Mouse (Mus musculus) heart, embryonic 13.5 days (tissue): ENCODE results near the gene Baz1b. TPM values are rescaled to one million over a fixed set of nuclear protein-coding genes. Genes with fewer than 3 reads are reported as not detected.

Experiments used
- ATAC-seq: fragments of 200-750 bp; cut with Nextera tagmentation; 2 replicates; pipeline ENCODE4 v1.8.0; 2017; ENCODE audit warnings: moderate TSS enrichment; ENCODE audit not compliant: insufficient number of reproducible peaks, low FRiP score, low TSS enrichment; ENCODE audit errors: extremely low read depth
- H3K27ac ChIP-seq: fragments of 300-500 bp; sonication (generic); replicated peaks from 2 replicates; pipeline ENCODE4 v1.5.1; 2015; ENCODE audit warnings: moderate library complexity, mild to moderate bottlenecking, inconsistent platforms
- H3K27me3 ChIP-seq: fragments of 300-500 bp; sonication (generic); replicated peaks from 2 replicates; pipeline ENCODE4 v1.6.1; 2015; ENCODE audit warnings: mild to moderate bottlenecking, inconsistent platforms
- H3K36me3 ChIP-seq: fragments of 300-500 bp; sonication (generic); 2 replicates; pipeline ENCODE4 v1.6.1; 2015; ENCODE audit warnings: mild to moderate bottlenecking, inconsistent platforms
- H3K4me1 ChIP-seq: fragments of 300-500 bp; sonication (generic); 2 replicates; pipeline ENCODE4 v1.6.1; 2015; ENCODE audit warnings: inconsistent platforms
- H3K4me2 ChIP-seq: fragments of 300-500 bp; sonication (generic); 2 replicates; pipeline ENCODE4 v1.6.1; 2015; ENCODE audit warnings: inconsistent platforms, mild to moderate bottlenecking, moderate library complexity
- H3K4me3 ChIP-seq: fragments of 300-500 bp; sonication (generic); 2 replicates; pipeline ENCODE4 v1.5.1; 2015; ENCODE audit warnings: moderate library complexity, mild to moderate bottlenecking, inconsistent platforms
- H3K9ac ChIP-seq: fragments of 300-500 bp; sonication (generic); 2 replicates; pipeline ENCODE4 v1.6.1; 2015; ENCODE audit warnings: inconsistent platforms, mild to moderate bottlenecking, moderate library complexity
- H3K9me3 ChIP-seq: fragments of 300-500 bp; sonication (generic); 2 replicates; pipeline ENCODE4 v1.6.1; 2016; ENCODE audit warnings: inconsistent platforms
- WGBS: fragments of 180-500 bp; shearing (Covaris S2); methylation state at CpG from one replicate; pipeline ENCODE4 v1.1.7; 2015; ENCODE audit warnings: mixed read lengths; 5-methylcytosine and 5-hydroxymethylcytosine counted together
- polyA plus RNA-seq: library from polyadenylated mRNA; unstranded; fragments of >200 nt; fragmentation: Nextera tagmentation; extraction: Ambion mirVana; gene quantifications from 2 replicates; pipeline ENCODE4 v1.2.1, GENCODE M21; 2015

Baz1b gene
- polyA plus RNA-seq, 1 experiment from 2014 or later, result 21.9 TPM

DNA sequence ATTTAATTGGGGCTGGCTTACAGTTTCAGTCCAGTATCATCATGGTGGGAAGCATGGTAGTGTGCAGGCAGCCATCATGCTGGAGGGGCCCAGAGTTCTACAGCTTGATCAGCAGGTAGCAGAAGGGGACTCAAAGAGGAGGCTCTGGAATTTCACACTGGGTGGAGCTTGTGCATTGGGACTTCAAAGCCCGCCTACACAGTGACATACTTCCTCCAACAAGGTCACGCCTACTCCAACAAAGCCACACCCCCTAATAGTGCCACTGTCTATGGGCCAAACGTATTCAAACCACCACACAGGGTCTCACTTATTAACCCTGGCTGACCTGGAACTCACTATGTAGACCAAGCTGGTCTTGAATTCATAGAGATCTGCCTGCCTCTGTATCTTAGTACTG, 69.1 kb downstream of the Baz1b start:
- ATAC-seq, result no peak
- Histone ChIP-seq H3K27me3 (no peaks in the 10 kb centered on the region), H3K4me2 (no peak overlapping the region), H3K9me3 (peaks cover 8% of the 10 kb centered on the region), H3K9ac (no peak overlapping the region), H3K4me3 (no peak overlapping the region), H3K36me3 (no peaks in the 10 kb centered on the region), H3K4me1 (peaks cover 32% of the 10 kb centered on the region), H3K27ac (no peak overlapping the region)
- 76% methylated on average over 3 of the region's 3 CpGs for WGBS

DNA sequence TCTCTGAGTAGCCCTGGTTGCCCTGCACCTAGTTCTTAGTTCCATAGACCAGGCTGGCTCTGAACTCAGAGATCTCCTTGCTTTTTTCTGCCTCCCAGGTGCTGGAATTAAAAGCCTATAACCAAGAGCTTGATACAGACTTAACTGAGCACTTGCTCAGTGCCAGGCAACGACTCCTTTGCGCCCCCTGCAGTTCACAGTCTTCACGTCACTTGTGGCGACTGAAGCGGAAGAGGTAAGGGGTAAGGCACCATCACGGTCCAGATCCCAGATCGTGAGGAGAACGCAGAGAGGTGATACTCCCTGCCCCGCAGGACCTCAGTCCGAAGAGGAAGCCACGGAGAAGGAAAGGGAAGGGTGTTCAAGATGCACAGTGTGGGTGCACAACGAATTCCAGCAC, 70.5 kb downstream of the Baz1b start:
- 70% methylated on average over 12 of the region's 12 CpGs for WGBS
- H3K4me3 ChIP-seq, result no peak overlapping the region
- no peak overlapping the region for H3K4me2 ChIP-seq
- ATAC-seq, result no peak
- H3K9ac ChIP-seq, result no peak overlapping the region
- H3K27me3 ChIP-seq, result no peaks in the 10 kb centered on the region
- H3K36me3 ChIP-seq, result no peaks in the 10 kb centered on the region
- peak overlapping the region; percentile 87; the same call in 1 of the 2 replicates for H3K27ac ChIP-seq
- peaks cover 8% of the 10 kb centered on the region for H3K9me3 ChIP-seq
- H3K4me1 ChIP-seq, result peaks cover 26% of the 10 kb centered on the region

GRCm38 (mm10) chr5:135258280-135259150, 71.5 kb downstream of the Baz1b start:
- 38% methylated on average over 30 of the region's 30 CpGs for WGBS
- H3K9me3 ChIP-seq, result peaks cover 8% of the 10 kb centered on the region
- H3K4me1 ChIP-seq, result peaks cover 18% of the 10 kb centered on the region
- H3K4me2 ChIP-seq, result peak overlapping the region; percentile 63
- H3K27me3 ChIP-seq, result no peaks in the 10 kb centered on the region
- H3K9ac ChIP-seq, result peak overlapping the region; percentile 79
- peak overlapping the region; percentile 87 for H3K27ac ChIP-seq
- H3K36me3 ChIP-seq, result no peaks in the 10 kb centered on the region
- peak overlapping the region; percentile 36 for H3K4me3 ChIP-seq
- no peak for ATAC-seq

DNA sequence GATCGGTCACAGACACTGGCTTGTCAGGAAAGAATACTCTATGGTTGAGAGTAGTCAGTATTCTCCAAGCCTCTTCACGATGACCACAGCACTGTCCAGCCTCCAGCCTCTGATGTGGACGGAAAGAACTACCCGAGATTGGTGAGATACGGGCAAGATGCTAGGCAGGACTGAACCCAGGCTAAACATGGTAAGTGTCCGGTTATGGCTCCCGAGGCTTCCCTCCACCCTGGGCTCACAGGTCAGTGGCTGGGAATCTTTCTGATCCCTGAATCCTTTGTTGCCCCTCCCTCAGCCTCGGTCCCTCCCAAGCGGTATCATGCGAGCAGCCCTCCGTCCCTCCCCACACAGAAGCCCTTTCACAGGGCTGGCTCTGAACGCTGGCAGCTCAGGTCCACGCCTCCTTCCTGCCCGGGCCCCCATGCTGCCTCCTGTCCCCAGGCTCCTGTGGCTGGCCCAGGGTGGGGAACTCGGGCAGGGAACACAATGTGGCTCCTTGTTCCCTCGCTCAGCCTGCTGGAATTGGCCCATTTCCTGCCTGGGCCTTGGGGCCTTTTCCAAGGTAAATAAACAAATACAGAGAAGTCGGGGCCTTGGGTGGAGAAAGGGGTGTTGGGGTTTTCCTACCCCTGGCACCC, 76.9 kb downstream of the Baz1b start:
- H3K4me2 ChIP-seq, result peak overlapping the region; percentile 52
- H3K9me3 ChIP-seq, result no peaks in the 10 kb centered on the region
- H3K9ac ChIP-seq, result peak overlapping the region; percentile 55
- WGBS, result 15% methylated on average over 17 of the region's 17 CpGs
- no peaks in the 10 kb centered on the region for H3K27me3 ChIP-seq
- H3K36me3 ChIP-seq, result no peaks in the 10 kb centered on the region
- H3K4me1 ChIP-seq, result peaks cover 13% of the 10 kb centered on the region
- ATAC-seq, result peak; percentile 68; the same call in 1 of the 2 replicates
- H3K27ac ChIP-seq, result peak overlapping the region; percentile 73
- peak overlapping the region; percentile 25 for H3K4me3 ChIP-seq

- Histone ChIP-seq H3K4me1 (peaks cover 19% of the 10 kb centered on the region), H3K9ac (peak overlapping the region; percentile 42; the same call in 1 of the 2 replicates), H3K27ac (peak overlapping the region; percentile 73), H3K9me3 (no peaks in the 10 kb centered on the region), H3K27me3 (no peaks in the 10 kb centered on the region), H3K36me3 (no peaks in the 10 kb centered on the region), H3K4me3 (peak overlapping the region; percentile 25), H3K4me2 (peak overlapping the region; percentile 52)
- WGBS, result 42% methylated on average over 9 of the region's 9 CpGs
- ATAC-seq, result no peak
Measured at GRCm38 (mm10) chr5:135264548-135264947, 77.5 kb downstream of the Baz1b start.

- Histone ChIP-seq H3K9ac (no peak overlapping the region; the same call in 1 of the 2 replicates), H3K4me2 (no peak overlapping the region), H3K27ac (peak overlapping the region; percentile 50; the same call in 1 of the 2 replicates), H3K27me3 (no peaks in the 10 kb centered on the region), H3K36me3 (no peaks in the 10 kb centered on the region), H3K4me3 (no peak overlapping the region), H3K9me3 (no peaks in the 10 kb centered on the region), H3K4me1 (peaks cover 18% of the 10 kb centered on the region)
- 57% methylated on average over 8 of the region's 8 CpGs for WGBS
- ATAC-seq, result no peak
Measured at GRCm38 (mm10) chr5:135269451-135269850, 82.4 kb downstream of the Baz1b start.

GRCm38 (mm10) chr5:135270361-135270760, 83.3 kb downstream of the Baz1b start:
- Histone ChIP-seq H3K9ac (no peak overlapping the region), H3K4me3 (no peak overlapping the region), H3K27ac (no peak overlapping the region), H3K4me1 (peaks cover 23% of the 10 kb centered on the region), H3K4me2 (no peak overlapping the region), H3K27me3 (no peaks in the 10 kb centered on the region), H3K9me3 (no peaks in the 10 kb centered on the region), H3K36me3 (no peaks in the 10 kb centered on the region)
- no peak for ATAC-seq
- WGBS, result 78% methylated on average over 4 of the region's 4 CpGs

GRCm38 (mm10) chr5:135271563-135272165, 84.6 kb downstream of the Baz1b start:
- peaks cover 30% of the 10 kb centered on the region for H3K4me1 ChIP-seq
- no peak overlapping the region for H3K4me3 ChIP-seq
- H3K9ac ChIP-seq, result no peak overlapping the region
- no peak overlapping the region for H3K27ac ChIP-seq
- peaks cover 11% of the 10 kb centered on the region for H3K27me3 ChIP-seq
- H3K9me3 ChIP-seq, result no peaks in the 10 kb centered on the region
- ATAC-seq, result no peak
- no peaks in the 10 kb centered on the region for H3K36me3 ChIP-seq
- WGBS, result 71% methylated on average over 12 of the region's 12 CpGs
- H3K4me2 ChIP-seq, result no peak overlapping the region

- Histone ChIP-seq H3K9me3 (no peaks in the 10 kb centered on the region), H3K4me3 (peak overlapping the region; percentile 17; the same call in 1 of the 2 replicates), H3K27me3 (peaks cover 17% of the 10 kb centered on the region), H3K9ac (peak overlapping the region; percentile 17; the same call in 1 of the 2 replicates), H3K4me2 (peak overlapping the region; percentile 53), H3K4me1 (peaks cover 24% of the 10 kb centered on the region), H3K36me3 (no peaks in the 10 kb centered on the region), H3K27ac (peak overlapping the region; percentile 55)
- WGBS, result 20% methylated on average over 15 of the region's 15 CpGs
- no peak for ATAC-seq
Measured at GRCm38 (mm10) chr5:135274663-135275396, 87.8 kb downstream of the Baz1b start.

GRCm38 (mm10) chr5:135276597-135276996, 89.5 kb downstream of the Baz1b start:
- peaks cover 17% of the 10 kb centered on the region for H3K27me3 ChIP-seq
- no peak overlapping the region for H3K27ac ChIP-seq
- H3K4me3 ChIP-seq, result peak overlapping the region; percentile 44
- no peaks in the 10 kb centered on the region for H3K36me3 ChIP-seq
- no peak for ATAC-seq
- WGBS, result 3% methylated on average over 36 of the region's 36 CpGs
- no peaks in the 10 kb centered on the region for H3K9me3 ChIP-seq
- H3K4me2 ChIP-seq, result peak overlapping the region; percentile 70
- peak overlapping the region; percentile 74 for H3K9ac ChIP-seq
- peaks cover 28% of the 10 kb centered on the region for H3K4me1 ChIP-seq

DNA sequence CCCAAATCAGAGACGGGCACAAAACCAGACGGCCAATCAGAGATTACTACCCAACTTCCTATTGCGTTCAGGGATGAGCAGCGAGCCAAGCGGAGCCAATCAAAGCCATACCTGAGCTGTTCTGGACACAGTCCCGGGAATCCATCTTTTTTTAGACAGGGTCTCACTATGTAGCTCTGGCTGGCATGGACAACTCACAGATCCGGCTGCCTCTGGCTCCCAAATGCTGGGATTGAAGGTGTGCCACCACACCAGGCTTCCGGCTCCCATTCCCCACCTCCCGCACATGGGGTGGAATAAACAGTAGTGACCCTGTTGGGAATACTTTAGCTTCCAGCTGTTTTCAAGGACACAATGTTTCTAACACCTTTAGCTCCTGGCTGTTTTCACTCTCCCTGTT, 93.2 kb downstream of the Baz1b start:
- ATAC-seq, result no peak
- WGBS, result 60% methylated on average over 9 of the region's 9 CpGs

More for the DNA sequence above, 93.2 kb downstream of the Baz1b start:
- peaks cover 15% of the 10 kb centered on the region for H3K4me1 ChIP-seq
- peaks cover 17% of the 10 kb centered on the region for H3K27me3 ChIP-seq
- no peak overlapping the region for H3K4me2 ChIP-seq
- no peaks in the 10 kb centered on the region for H3K9me3 ChIP-seq
- H3K9ac ChIP-seq, result no peak overlapping the region
- no peaks in the 10 kb centered on the region for H3K36me3 ChIP-seq
- no peak overlapping the region for H3K4me3 ChIP-seq
- no peak overlapping the region for H3K27ac ChIP-seq
